Mouse (Mus musculus) kidney, postnatal 0 days (tissue): ENCODE measurements around the gene Pde4d. TPM values are rescaled to one million over a fixed set of nuclear protein-coding genes. Genes with fewer than 3 reads are reported as not detected.

Experiments used
- ATAC-seq: fragments of 200-750 bp; cut with Nextera tagmentation; replicated peaks from 2 replicates; pipeline ENCODE4 v1.8.0; 2017; ENCODE audit warnings: low read depth, moderate number of reproducible peaks, moderate TSS enrichment, moderate library complexity; ENCODE audit not compliant: low FRiP score
- DNase-seq: peaks from one replicate; pipeline ENCODE4 v3.0.0-alpha.2; 2016; ENCODE audit warnings: low spot score
- H3K27ac ChIP-seq: fragments of 300-500 bp; sonication (generic); 2 replicates; pipeline ENCODE4 v1.5.1; 2014; ENCODE audit warnings: mild to moderate bottlenecking
- H3K27me3 ChIP-seq: fragments of 300-500 bp; sonication (generic); 2 replicates; pipeline ENCODE4 v1.6.1; 2014; ENCODE audit warnings: low read length, mixed read lengths; ENCODE audit not compliant: insufficient read depth
- H3K36me3 ChIP-seq: fragments of 300-500 bp; sonication (generic); 2 replicates; pipeline ENCODE4 v1.6.1; 2014; ENCODE audit warnings: low read length, mixed read lengths; ENCODE audit not compliant: insufficient read depth
- H3K4me1 ChIP-seq: fragments of 300-500 bp; sonication (generic); replicated peaks from 2 replicates; pipeline ENCODE4 v1.6.1; 2014; ENCODE audit warnings: antibody characterized with exemption, low read length, mixed read lengths; ENCODE audit not compliant: insufficient read depth
- H3K4me2 ChIP-seq: fragments of 300-500 bp; sonication (generic); 2 replicates; pipeline ENCODE4 v1.6.1; 2014; ENCODE audit warnings: mild to moderate bottlenecking, low read length, moderate library complexity, mixed read lengths
- H3K4me3 ChIP-seq: fragments of 300-500 bp; sonication (generic); replicated peaks from 2 replicates; pipeline ENCODE4 v1.5.1; 2014; ENCODE audit warnings: low read depth, low read length
- H3K9ac ChIP-seq: fragments of 300-500 bp; sonication (generic); 2 replicates; pipeline ENCODE4 v1.6.1; 2014; ENCODE audit warnings: low read depth, low read length
- H3K9me3 ChIP-seq: fragments of 300-500 bp; sonication (generic); replicated peaks from 2 replicates; pipeline ENCODE4 v1.6.1; 2016; ENCODE audit warnings: low read length, inconsistent platforms, mixed read lengths
- CTCF ChIP-seq: IDR thresholded peaks from 2 replicates; pipeline ENCODE4 v1.5.1; 2016; ENCODE audit warnings: antibody characterized with exemption, low read depth, mild to moderate bottlenecking, moderate library complexity
- WGBS: fragments of 180-500 bp; shearing (Covaris S2); extraction: QIAGEN DNeasy Blood & Tissue Kit; methylation state at CpG from one replicate; pipeline ENCODE4 v1.1.7; 2014; 5-methylcytosine and 5-hydroxymethylcytosine counted together
- polyA plus RNA-seq: library from polyadenylated mRNA; unstranded; fragments of >200 nt; fragmentation: Nextera tagmentation; extraction: Ambion mirVana; gene quantifications from 2 replicates; pipeline ENCODE4 v1.2.1, GENCODE M21; 2015

Pde4d gene
- polyA plus RNA-seq, 1 experiment from 2014 or later, result 7.1 TPM

- whole genome bisulfite sequencing, result 56% methylated on average over 2 of the region's 2 CpGs
- Histone ChIP-seq H3K27me3 (no peaks in the 10 kb centered on the region), H3K4me3 (no peak overlapping the region), H3K36me3 (no peaks in the 10 kb centered on the region), H3K4me1 (no peaks in the 10 kb centered on the region), H3K4me2 (no peak overlapping the region), H3K27ac (no peak overlapping the region), H3K9ac (no peak overlapping the region), H3K9me3 (no peaks in the 10 kb centered on the region)
- DNase-seq (no peak), ATAC-seq (no peak)
- no peak for TF ChIP-seq CTCF
Measured at GRCm38 (mm10) chr13:109169335-109169606, 719.5 kb downstream of the Pde4d start.

- Histone ChIP-seq H3K36me3 (no peaks in the 10 kb centered on the region), H3K27me3 (no peaks in the 10 kb centered on the region), H3K27ac (no peak overlapping the region), H3K4me3 (no peak overlapping the region), H3K4me2 (no peak overlapping the region), H3K9me3 (no peaks in the 10 kb centered on the region), H3K4me1 (no peaks in the 10 kb centered on the region), H3K9ac (no peak overlapping the region)
- no peak for ATAC-seq
- TF ChIP-seq CTCF, result no peak
- 70% methylated on average over 7 of the region's 7 CpGs for WGBS
- DNase-seq, result no peak
Measured at GRCm38 (mm10) chr13:109171688-109172087, 721.9 kb downstream of the Pde4d start.

GRCm38 (mm10) chr13:109175281-109175680 lies 725.5 kb downstream of the Pde4d start:
- H3K4me1 ChIP-seq, result no peaks in the 10 kb centered on the region
- no peak overlapping the region for H3K9ac ChIP-seq
- no peak overlapping the region for H3K4me3 ChIP-seq
- H3K4me2 ChIP-seq, result no peak overlapping the region
- no peak for DNase-seq
- H3K36me3 ChIP-seq, result no peaks in the 10 kb centered on the region
- 74% methylated on average over 6 of the region's 6 CpGs for WGBS
- no peaks in the 10 kb centered on the region for H3K9me3 ChIP-seq
- no peak for TF ChIP-seq CTCF
- no peak for ATAC-seq
- H3K27me3 ChIP-seq, result no peaks in the 10 kb centered on the region
- no peak overlapping the region for H3K27ac ChIP-seq

GRCm38 (mm10) chr13:109175852-109176621 lies 726.3 kb downstream of the Pde4d start:
- Histone ChIP-seq H3K4me1 (no peaks in the 10 kb centered on the region), H3K36me3 (no peaks in the 10 kb centered on the region), H3K4me3 (no peak overlapping the region), H3K4me2 (no peak overlapping the region), H3K9ac (no peak overlapping the region), H3K27me3 (no peaks in the 10 kb centered on the region), H3K9me3 (no peaks in the 10 kb centered on the region), H3K27ac (no peak overlapping the region)
- 32% methylated on average over 11 of the region's 11 CpGs for whole genome bisulfite sequencing
- DNase-seq, result no peak
- no peak for TF ChIP-seq CTCF
- no peak for ATAC-seq

- no peak for TF ChIP-seq CTCF
- no peak for ATAC-seq
- Histone ChIP-seq H3K4me3 (no peak overlapping the region), H3K27me3 (no peaks in the 10 kb centered on the region), H3K27ac (no peak overlapping the region), H3K4me2 (no peak overlapping the region), H3K4me1 (no peaks in the 10 kb centered on the region), H3K9ac (no peak overlapping the region), H3K36me3 (no peaks in the 10 kb centered on the region), H3K9me3 (no peaks in the 10 kb centered on the region)
- peak; percentile 78 for DNase-seq
- WGBS, result 42% methylated on average over 6 of the region's 6 CpGs
Measured at GRCm38 (mm10) chr13:109181363-109181762, 731.6 kb downstream of the Pde4d start.

GRCm38 (mm10) chr13:109190652-109191051 lies 740.9 kb downstream of the Pde4d start:
- Histone ChIP-seq H3K4me3 (no peak overlapping the region), H3K9me3 (no peaks in the 10 kb centered on the region), H3K27me3 (no peaks in the 10 kb centered on the region), H3K36me3 (no peaks in the 10 kb centered on the region), H3K9ac (no peak overlapping the region), H3K27ac (no peak overlapping the region), H3K4me1 (no peaks in the 10 kb centered on the region), H3K4me2 (no peak overlapping the region)
- ATAC-seq (no peak), DNase-seq (no peak)
- WGBS, result 85% methylated on average over 4 of the region's 4 CpGs
- TF ChIP-seq CTCF, result no peak

- H3K4me3 ChIP-seq, result no peak overlapping the region
- H3K36me3 ChIP-seq, result no peaks in the 10 kb centered on the region
- DNase-seq, result no peak
- H3K9ac ChIP-seq, result no peak overlapping the region
- no peak for ATAC-seq
- 80% methylated on average over 4 of the region's 4 CpGs for WGBS
- no peaks in the 10 kb centered on the region for H3K27me3 ChIP-seq
- no peaks in the 10 kb centered on the region for H3K9me3 ChIP-seq
- no peak overlapping the region for H3K27ac ChIP-seq
- H3K4me1 ChIP-seq, result no peaks in the 10 kb centered on the region
- H3K4me2 ChIP-seq, result no peak overlapping the region
- TF ChIP-seq CTCF, result no peak
Measured at GRCm38 (mm10) chr13:109191176-109191575, 741.4 kb downstream of the Pde4d start.
